Mouse (Mus musculus) midbrain, embryonic 11.5 days (tissue): ENCODE measurements at regions not wholly inside any gene's neighbourhood (a gene's known extent, or its start where the extent isn't known, plus 50 kb on each side); places are given as distances from the start of the nearest gene placed in this dataset.

ENCODE experiments used
- ATAC-seq: fragments of 200-750 bp; cut with Nextera tagmentation; 2 replicates; pipeline ENCODE4 v1.8.0; 2017; ENCODE audit warnings: moderate TSS enrichment, moderate library complexity; ENCODE audit not compliant: low FRiP score
- DNase-seq: peaks from one replicate; pipeline ENCODE4 v3.0.0; 2015; ENCODE audit warnings: low spot score; ENCODE audit errors: missing footprints
- H3K27ac ChIP-seq: fragments of 300-500 bp; sonication (generic); 2 replicates; pipeline ENCODE4 v1.5.1; 2014; ENCODE audit warnings: low read depth, low read length
- H3K27me3 ChIP-seq: fragments of 300-500 bp; sonication (generic); 2 replicates; pipeline ENCODE4 v1.6.1; 2014; ENCODE audit warnings: mild to moderate bottlenecking, low read length, moderate library complexity, mixed read lengths; ENCODE audit not compliant: control insufficient read depth, insufficient read depth
- H3K36me3 ChIP-seq: fragments of 300-500 bp; sonication (generic); 2 replicates; pipeline ENCODE4 v1.6.1; 2014; ENCODE audit warnings: mild to moderate bottlenecking, low read length, moderate library complexity, mixed read lengths; ENCODE audit not compliant: control insufficient read depth, insufficient read depth
- H3K4me1 ChIP-seq: fragments of 300-500 bp; sonication (generic); 2 replicates; pipeline ENCODE4 v1.6.1; 2014; ENCODE audit warnings: low read length; ENCODE audit not compliant: control insufficient read depth, insufficient read depth
- H3K4me2 ChIP-seq: fragments of 300-500 bp; sonication (generic); 2 replicates; pipeline ENCODE4 v1.6.1; 2014; ENCODE audit warnings: mild to moderate bottlenecking, moderate library complexity
- H3K4me3 ChIP-seq: fragments of 300-500 bp; sonication (generic); 2 replicates; pipeline ENCODE4 v1.5.1; 2014; ENCODE audit warnings: low read depth, low read length
- H3K9ac ChIP-seq: fragments of 300-500 bp; sonication (generic); 2 replicates; pipeline ENCODE4 v1.6.1; 2014; ENCODE audit warnings: low read length
- H3K9me3 ChIP-seq: fragments of 300-500 bp; sonication (generic); 2 replicates; pipeline ENCODE4 v1.6.1; 2016; ENCODE audit warnings: low read length; ENCODE audit not compliant: control insufficient read depth
- WGBS: fragments of 180-500 bp; shearing (Covaris S2); extraction: QIAGEN DNeasy Blood & Tissue Kit; methylation state at CpG from one replicate; pipeline ENCODE4 v1.1.7; 2014; 5-methylcytosine and 5-hydroxymethylcytosine counted together

DNA sequence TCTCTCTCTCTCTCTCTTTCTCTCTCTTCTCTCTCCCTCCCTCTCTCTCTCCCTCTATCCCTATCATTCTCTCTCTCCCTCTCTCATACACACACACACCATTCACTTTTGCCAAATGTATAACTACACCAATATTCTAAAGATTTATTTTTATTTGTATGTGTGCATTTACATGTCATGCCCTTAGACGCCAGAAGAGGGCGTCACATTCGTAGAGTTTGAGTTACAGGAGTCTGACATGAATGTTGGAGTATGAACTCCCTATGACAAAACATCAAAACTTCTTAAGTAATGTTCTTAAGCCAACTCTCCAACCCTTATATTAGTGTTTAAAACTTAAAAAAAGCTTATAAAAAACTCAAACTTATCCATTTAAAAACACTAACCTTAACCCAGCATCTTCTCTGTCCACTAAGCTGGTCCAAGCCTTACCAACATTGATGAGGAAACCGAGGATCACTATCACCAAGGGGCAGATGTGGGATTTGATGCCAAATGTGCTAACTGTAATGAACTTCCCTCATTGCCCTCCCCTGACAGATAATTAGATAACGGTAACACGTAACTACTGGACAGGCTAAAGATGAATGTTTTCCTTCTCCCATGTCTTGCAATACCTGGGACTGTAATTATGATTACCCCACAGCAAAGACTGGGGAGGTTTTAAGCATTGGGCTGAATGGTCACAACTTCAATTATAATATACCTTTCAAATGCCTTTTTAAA lies 176.7 kb downstream of the Tm2d1 start:
- DNase-seq (no peak), ATAC-seq (no peak)
- no peaks in the 10 kb centered on the region for H3K36me3 ChIP-seq
- no peaks in the 10 kb centered on the region for H3K4me1 ChIP-seq
- WGBS, result 52% methylated on average over 6 of the region's 6 CpGs
- H3K27ac ChIP-seq, result no peak overlapping the region
- H3K27me3 ChIP-seq, result no peaks in the 10 kb centered on the region
- no peaks in the 10 kb centered on the region for H3K9me3 ChIP-seq
- H3K4me2 ChIP-seq, result no peak overlapping the region
- H3K9ac ChIP-seq, result no peak overlapping the region
- H3K4me3 ChIP-seq, result no peak overlapping the region

DNA sequence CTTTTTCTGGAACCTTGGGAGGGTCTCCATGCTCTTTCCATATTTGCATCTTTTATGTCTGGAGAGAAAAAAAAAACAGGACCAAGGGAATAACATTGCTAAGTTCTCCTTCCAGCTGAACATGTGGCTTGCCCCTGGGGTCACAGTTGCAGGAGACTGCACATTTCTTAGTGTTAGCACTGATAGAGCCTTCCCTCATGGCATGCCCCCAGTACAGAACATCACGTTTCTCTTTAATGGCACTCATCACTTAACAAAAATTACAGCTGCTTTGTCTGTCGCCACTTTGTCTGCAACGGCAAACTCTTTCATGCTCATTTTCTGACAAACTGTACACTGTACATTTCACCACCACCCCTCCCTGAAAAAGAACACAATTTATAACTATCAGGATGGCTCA lies 180.0 kb downstream of the Tm2d1 start:
- Histone ChIP-seq H3K9ac (no peak overlapping the region), H3K4me3 (no peak overlapping the region), H3K4me2 (no peak overlapping the region), H3K36me3 (no peaks in the 10 kb centered on the region), H3K27ac (no peak overlapping the region), H3K4me1 (no peaks in the 10 kb centered on the region), H3K27me3 (no peaks in the 10 kb centered on the region), H3K9me3 (no peaks in the 10 kb centered on the region)
- ATAC-seq (no peak), DNase-seq (no peak)
- 86% methylated on average over 3 of the region's 3 CpGs for WGBS

DNA sequence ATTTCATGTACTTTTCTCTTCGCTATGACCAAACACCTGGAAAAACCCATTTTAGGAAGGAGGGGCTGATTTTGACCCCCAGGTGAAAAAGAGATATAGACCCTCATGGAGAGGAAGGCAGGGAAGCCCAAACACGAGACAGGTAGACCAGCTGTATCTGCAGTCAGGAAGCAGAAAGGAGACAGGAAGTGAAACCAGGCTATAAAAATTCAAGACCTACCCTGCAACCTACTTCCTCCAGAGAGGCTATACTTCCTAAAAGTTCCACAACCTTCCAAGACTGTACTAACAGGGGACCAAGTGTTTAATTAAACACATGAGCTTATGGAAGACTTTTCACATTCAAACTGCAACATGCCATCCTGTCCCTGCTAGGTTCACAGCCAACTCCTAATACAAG lies 180.9 kb downstream of the Tm2d1 start:
- Histone ChIP-seq H3K4me1 (no peaks in the 10 kb centered on the region), H3K27me3 (no peaks in the 10 kb centered on the region), H3K4me2 (no peak overlapping the region), H3K9me3 (no peaks in the 10 kb centered on the region), H3K4me3 (no peak overlapping the region), H3K27ac (no peak overlapping the region), H3K36me3 (no peaks in the 10 kb centered on the region), H3K9ac (no peak overlapping the region)
- DNase-seq, result no peak
- 88% methylated on average over 2 of the region's 2 CpGs for WGBS
- no peak for ATAC-seq

DNA sequence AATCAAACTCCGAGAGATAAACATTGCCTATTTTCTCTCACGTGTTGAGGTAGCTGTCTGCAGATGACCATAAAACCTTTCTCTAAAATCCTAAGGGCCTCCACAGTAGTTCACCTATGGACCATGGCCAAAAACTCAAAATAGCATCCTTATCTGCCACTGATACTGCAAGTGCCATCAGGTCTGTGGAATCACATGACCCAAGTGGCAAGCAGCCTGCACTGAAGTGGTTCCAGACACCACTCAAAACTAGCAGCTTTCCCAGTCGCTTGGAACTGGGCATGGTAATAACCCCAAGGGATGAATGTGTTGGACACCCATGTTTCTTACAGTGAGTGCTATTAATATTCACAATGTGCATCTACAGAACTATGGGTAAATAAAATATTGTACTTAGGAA lies 182.0 kb downstream of the Tm2d1 start:
- Histone ChIP-seq H3K4me3 (no peak overlapping the region), H3K4me1 (no peaks in the 10 kb centered on the region), H3K4me2 (no peak overlapping the region), H3K27ac (no peak overlapping the region), H3K36me3 (no peaks in the 10 kb centered on the region), H3K9ac (no peak overlapping the region), H3K27me3 (no peaks in the 10 kb centered on the region), H3K9me3 (no peaks in the 10 kb centered on the region)
- DNase-seq (no peak), ATAC-seq (no peak)
- 86% methylated on average over 3 of the region's 3 CpGs for WGBS

DNA sequence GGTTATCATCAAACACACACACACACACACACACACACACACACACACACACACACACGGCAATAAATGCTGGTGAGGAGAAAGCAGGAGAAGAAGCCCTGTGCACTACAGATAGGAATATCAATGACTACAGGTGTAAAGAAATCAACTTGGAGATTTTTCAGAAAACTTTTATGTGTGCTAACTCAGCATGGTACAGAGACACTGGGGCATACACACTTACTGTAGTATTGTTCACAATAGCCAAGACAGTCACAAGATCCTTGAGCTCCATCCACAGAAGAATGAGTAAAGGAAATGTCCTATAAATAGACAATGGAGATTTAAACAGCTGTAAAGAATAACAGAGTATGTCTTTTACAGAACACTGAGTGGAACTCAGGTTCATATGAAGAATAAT lies 182.4 kb downstream of the Tm2d1 start:
- 85% methylated on average over 1 of the region's 1 CpGs for WGBS
- no peak for ATAC-seq
- no peak for DNase-seq

DNA sequence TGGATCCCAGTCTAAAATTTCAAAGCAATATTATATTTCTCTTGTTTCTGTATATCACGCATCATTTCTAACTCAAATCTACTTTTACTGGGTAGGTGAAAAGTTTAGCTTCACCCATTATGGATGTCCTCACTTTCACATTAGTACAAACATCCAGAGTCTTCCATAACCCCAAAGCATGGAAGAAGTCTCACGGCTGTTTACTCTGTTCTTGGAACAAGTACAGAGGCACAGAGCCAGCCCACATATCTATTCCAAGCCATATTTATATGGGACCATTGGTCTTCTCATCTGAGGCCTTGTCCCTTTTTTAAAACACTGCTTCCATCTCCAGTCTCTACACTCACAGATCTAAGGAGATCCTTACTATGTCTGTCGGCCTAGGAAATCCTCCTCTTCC lies 192.8 kb downstream of the Tm2d1 start:
- H3K9ac ChIP-seq, result no peak overlapping the region
- H3K27ac ChIP-seq, result no peak overlapping the region
- H3K4me1 ChIP-seq, result no peaks in the 10 kb centered on the region
- DNase-seq, result no peak
- no peak overlapping the region for H3K4me3 ChIP-seq
- WGBS, result 95% methylated on average over 3 of the region's 3 CpGs
- no peaks in the 10 kb centered on the region for H3K36me3 ChIP-seq
- no peaks in the 10 kb centered on the region for H3K27me3 ChIP-seq
- no peaks in the 10 kb centered on the region for H3K9me3 ChIP-seq
- H3K4me2 ChIP-seq, result no peak overlapping the region
- no peak for ATAC-seq

More for the DNA sequence above, 182.4 kb downstream of the Tm2d1 start:
- Histone ChIP-seq H3K36me3 (no peaks in the 10 kb centered on the region), H3K27me3 (no peaks in the 10 kb centered on the region), H3K4me1 (no peaks in the 10 kb centered on the region), H3K4me2 (no peak overlapping the region), H3K27ac (no peak overlapping the region), H3K4me3 (no peak overlapping the region), H3K9me3 (no peaks in the 10 kb centered on the region), H3K9ac (no peak overlapping the region)

DNA sequence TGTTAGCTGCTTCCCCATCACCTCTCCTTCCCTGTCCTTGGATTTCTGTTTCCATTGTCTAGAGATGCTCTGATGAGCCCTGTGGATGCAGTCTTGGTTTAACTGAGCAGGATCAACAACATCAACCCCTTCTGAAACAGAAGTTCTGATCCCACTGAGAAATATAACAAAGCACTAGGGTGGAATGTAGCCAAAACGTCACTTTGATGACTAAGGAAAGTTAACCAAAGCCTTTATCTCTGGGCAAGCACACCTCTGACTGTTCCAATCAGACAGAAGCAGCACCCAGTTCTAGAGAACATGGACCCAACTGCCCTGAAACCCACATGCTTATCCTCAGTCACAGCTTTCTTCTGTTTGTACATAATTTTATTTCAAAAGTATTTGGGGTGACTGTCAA lies 193.2 kb downstream of the Tm2d1 start:
- Histone ChIP-seq H3K27me3 (no peaks in the 10 kb centered on the region), H3K4me3 (no peak overlapping the region), H3K4me1 (no peaks in the 10 kb centered on the region), H3K9ac (no peak overlapping the region), H3K36me3 (no peaks in the 10 kb centered on the region), H3K27ac (no peak overlapping the region), H3K4me2 (no peak overlapping the region), H3K9me3 (no peaks in the 10 kb centered on the region)
- DNase-seq (no peak), ATAC-seq (no peak)
- WGBS, result 77% methylated on average over 1 of the region's 1 CpGs

DNA sequence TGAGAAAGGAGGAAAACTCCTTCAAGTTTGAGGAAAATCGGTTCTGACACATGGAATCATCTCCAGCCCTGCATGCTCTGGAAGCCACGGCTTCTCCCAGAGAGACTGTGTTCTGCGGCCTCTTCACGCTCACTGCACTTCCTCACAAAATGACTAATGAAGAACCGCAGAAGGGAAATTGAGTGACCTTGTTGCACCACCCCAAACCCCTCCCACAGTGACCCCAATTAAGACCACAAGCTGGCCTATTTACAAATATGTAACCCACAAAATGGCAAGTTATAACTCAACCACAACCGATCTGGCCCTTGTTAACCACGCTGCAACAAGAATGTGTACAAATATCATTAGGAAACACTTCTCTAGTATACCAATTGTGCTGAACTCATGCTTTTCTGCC lies 194.2 kb downstream of the Tm2d1 start:
- DNase-seq, result no peak
- H3K4me1 ChIP-seq, result no peaks in the 10 kb centered on the region
- WGBS, result 82% methylated on average over 7 of the region's 7 CpGs
- no peak overlapping the region for H3K4me2 ChIP-seq
- ATAC-seq, result no peak
- H3K9ac ChIP-seq, result no peak overlapping the region
- H3K4me3 ChIP-seq, result no peak overlapping the region
- H3K27me3 ChIP-seq, result no peaks in the 10 kb centered on the region
- no peaks in the 10 kb centered on the region for H3K36me3 ChIP-seq
- H3K27ac ChIP-seq, result no peak overlapping the region
- no peaks in the 10 kb centered on the region for H3K9me3 ChIP-seq

DNA sequence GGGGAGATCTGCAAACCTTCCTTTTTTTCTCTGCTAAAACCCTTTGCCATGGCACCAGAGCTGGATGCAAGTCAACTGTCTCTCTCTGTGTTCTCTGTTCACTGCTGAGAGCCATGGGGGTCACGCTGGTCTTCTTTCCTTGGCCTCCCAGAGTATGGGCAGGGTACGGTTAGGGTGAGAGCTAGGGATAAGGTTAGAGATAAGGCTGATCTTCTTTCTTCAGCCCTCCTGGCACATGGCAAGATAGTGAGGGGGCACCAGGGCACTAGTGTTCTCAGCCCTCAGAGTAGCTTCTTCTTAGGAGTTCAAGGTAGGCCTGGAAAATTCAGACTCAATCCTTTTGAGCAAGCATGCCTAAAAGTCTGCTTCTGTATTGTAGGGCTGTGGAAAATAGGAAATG lies 196.1 kb downstream of the Tm2d1 start:
- ATAC-seq, result no peak

DNA sequence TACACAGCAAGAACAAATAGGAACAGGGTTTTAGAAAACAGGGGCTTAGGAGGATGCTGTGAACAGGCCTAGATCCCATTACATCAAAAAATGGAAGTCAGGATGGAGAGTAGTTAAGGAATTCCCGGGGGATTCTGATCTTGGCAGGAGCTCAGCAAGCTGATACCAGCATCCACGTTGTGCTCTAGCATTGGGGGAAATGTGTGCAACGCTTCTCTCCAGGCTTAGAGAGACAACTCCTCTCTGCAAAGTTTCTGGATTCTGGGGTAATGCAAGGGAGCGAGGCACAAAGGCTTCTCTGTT lies 201.1 kb downstream of the Tm2d1 start:
- no peak for ATAC-seq
- no peaks in the 10 kb centered on the region for H3K36me3 ChIP-seq
- H3K9ac ChIP-seq, result no peak overlapping the region
- H3K4me1 ChIP-seq, result no peaks in the 10 kb centered on the region
- no peaks in the 10 kb centered on the region for H3K9me3 ChIP-seq
- WGBS, result 56% methylated on average over 4 of the region's 4 CpGs
- no peak overlapping the region for H3K4me3 ChIP-seq
- H3K4me2 ChIP-seq, result no peak overlapping the region
- H3K27me3 ChIP-seq, result no peaks in the 10 kb centered on the region
- DNase-seq, result no peak
- no peak overlapping the region for H3K27ac ChIP-seq

More for the DNA sequence above, 196.1 kb downstream of the Tm2d1 start:
- no peak overlapping the region for H3K9ac ChIP-seq
- H3K27me3 ChIP-seq, result no peaks in the 10 kb centered on the region
- no peaks in the 10 kb centered on the region for H3K4me1 ChIP-seq
- WGBS, result 92% methylated on average over 2 of the region's 2 CpGs
- DNase-seq, result no peak
- H3K27ac ChIP-seq, result no peak overlapping the region
- H3K4me3 ChIP-seq, result no peak overlapping the region
- H3K36me3 ChIP-seq, result no peaks in the 10 kb centered on the region
- no peak overlapping the region for H3K4me2 ChIP-seq
- H3K9me3 ChIP-seq, result no peaks in the 10 kb centered on the region
